ENCODE assay signal across 8 mouse cellular contexts in genomic region chr9:120492010-120492399, GRCm38 (mm10). TPM values are rescaled to one million over a fixed set of nuclear protein-coding genes. Genes with fewer than 3 reads are reported as not detected.
DNase-seq lines count a peak whose midpoint lies in the region; ATAC-seq and TF ChIP-seq lines count a peak whose summit lies in the region.

Gene Eif1b (plus strand): TSS chr9:120492232.

- TF ChIP-seq CTCF in liver, embryonic 14.5 days (IDR thresholded peaks at IDR 0.05; ENCODE audit: low read depth): 0 out of 2 replicates have a peak, but pooled peaks have one; percentile 1

- TF ChIP-seq EP300 in liver, embryonic 14.5 days (IDR thresholded peaks at IDR 0.05; ENCODE audit: low read depth): no peak

- H3K9me3 ChIP-seq in hindbrain, embryonic 15.5 days: no peaks in the 10 kb centered on the region
- H3K9me3 ChIP-seq in liver, embryonic 14.5 days (ENCODE audit: control insufficient read depth, low read length): no peaks in the 10 kb centered on the region
- H3K9me3 ChIP-seq in stomach, embryonic 14.5 days (ENCODE audit: control insufficient read depth, low read depth, low read length): no peaks in the 10 kb centered on the region

- peak within 1 kb of the TSS; percentile 99 for H3K9ac ChIP-seq in hindbrain, embryonic 15.5 days
- H3K9ac ChIP-seq in liver, embryonic 14.5 days (replicated peaks): peak within 1 kb of the TSS; percentile 87
- H3K9ac ChIP-seq in stomach, embryonic 14.5 days (replicated peaks; ENCODE audit: low read depth, low read length): peak within 1 kb of the TSS; percentile 95

- H3K36me3 ChIP-seq in hindbrain, embryonic 15.5 days: peaks cover 22% of the 10 kb centered on the region
- H3K36me3 ChIP-seq in liver, embryonic 14.5 days (replicated peaks; ENCODE audit: control insufficient read depth, insufficient read depth, low read depth): peaks cover 23% of the 10 kb centered on the region
- H3K36me3 ChIP-seq in stomach, embryonic 14.5 days (ENCODE audit: control insufficient read depth, insufficient read depth, low read length): peaks cover 21% of the 10 kb centered on the region

- H3K4me3 ChIP-seq in hindbrain, embryonic 15.5 days: peak within 1 kb of the TSS; percentile 98
- H3K4me3 ChIP-seq in liver, embryonic 14.5 days (ENCODE audit: insufficient read depth in 1 of 2, low read depth in 2 of 2, low read length in 2 of 2): peak within 1 kb of the TSS; percentile 77 to 81
- H3K4me3 ChIP-seq in stomach, embryonic 14.5 days (ENCODE audit: low read depth, low read length): peak within 1 kb of the TSS; percentile 96

- peak within 1 kb of the TSS; percentile 94 for H3K27ac ChIP-seq in hindbrain, embryonic 15.5 days (replicated peaks)
- peak within 1 kb of the TSS; percentile 56 for H3K27ac ChIP-seq in liver, embryonic 14.5 days
- peak within 1 kb of the TSS; percentile 83 for H3K27ac ChIP-seq in stomach, embryonic 14.5 days (ENCODE audit: low read length)

- H3K4me2 ChIP-seq in hindbrain, embryonic 15.5 days: peak within 1 kb of the TSS; percentile 71
- peak within 1 kb of the TSS; percentile 94 for H3K4me2 ChIP-seq in liver, embryonic 14.5 days (ENCODE audit: low read depth)
- peak within 1 kb of the TSS; percentile 71 for H3K4me2 ChIP-seq in stomach, embryonic 14.5 days (replicated peaks; ENCODE audit: low read depth, low read length)

- DNase-seq in layer of hippocampus, adult 8-10 months (ENCODE audit: low spot score in 2 of 2): no peak
- DNase-seq in layer of hippocampus, adult 9-11 months: no peak
- DNase-seq in adrenal gland, adult 8-10 months: no peak
- DNase-seq in gastrocnemius, adult 18-20 months (ENCODE audit: low spot score): peak; percentile 12
- DNase-seq in liver, embryonic 14.5 days (ENCODE audit: low read depth in 3 of 3, low spot score in 3 of 3): no peak
- no peak for DNase-seq in thymus, postnatal 4 days

- H3K4me1 ChIP-seq in hindbrain, embryonic 15.5 days (replicated peaks): peaks cover 12% of the 10 kb centered on the region
- peaks cover 6 to 10% of the 10 kb centered on the region in 2 experiments for H3K4me1 ChIP-seq in liver, embryonic 14.5 days (replicated peaks; ENCODE audit: control insufficient read depth in 2 of 2, insufficient read depth in 2 of 2, low read length in 1 of 2)
- peaks cover 9% of the 10 kb centered on the region; the same call in 1 of the 2 replicates for H3K4me1 ChIP-seq in stomach, embryonic 14.5 days (ENCODE audit: control insufficient read depth, insufficient read depth, low read length)

- 3% methylated on average over 19 of the region's 19 CpGs for WGBS in hindbrain, embryonic 15.5 days
- WGBS in liver, embryonic 14.5 days (ENCODE audit: insufficient replicate concordance): 5% methylated on average over 19 of the region's 19 CpGs
- 2% methylated on average over 18 of the region's 19 CpGs for WGBS in stomach, embryonic 14.5 days

- ATAC-seq in hindbrain, embryonic 15.5 days (ENCODE audit: low FRiP score, low read depth): peak; percentile 55
- peak; percentile 36; the same call in 1 of the 2 replicates for ATAC-seq in liver, embryonic 14.5 days (ENCODE audit: insufficient read depth)
- ATAC-seq in stomach, embryonic 14.5 days (ENCODE audit: insufficient number of reproducible peaks, insufficient read depth, low FRiP score, low read depth): peak; percentile 20; the same call in 1 of the 2 replicates

- H3K27me3 ChIP-seq in hindbrain, embryonic 15.5 days: no peaks in the 10 kb centered on the region
- H3K27me3 ChIP-seq in liver, embryonic 14.5 days (ENCODE audit: control insufficient read depth, insufficient read depth, low read length): no peaks in the 10 kb centered on the region
- H3K27me3 ChIP-seq in stomach, embryonic 14.5 days (ENCODE audit: control insufficient read depth, insufficient read depth, low read length): no peaks in the 10 kb centered on the region

RNA-seq across cellular contexts. Expression of gene Eif1b, which starts in this region (rescaled TPM):
- total RNA-seq in layer of hippocampus, adult 8-10 months (2022): 100 to 1,000 TPM; 173 to 207 (median 189) TPM
- 10 to 100 TPM; 53.1 to 71.1 (median 66.6) TPM for total RNA-seq in adrenal gland, adult 8-10 months (2022)
- 10 to 100 TPM; 39.4 to 42.9 TPM for total RNA-seq in gastrocnemius, adult 18-20 months (2021)
- 283 and 285 TPM in 2 replicates for polyA plus RNA-seq in hindbrain, embryonic 15.5 days (2015; fragmentation: Nextera tagmentation; extraction: Ambion mirVana)
- polyA plus RNA-seq in liver, embryonic 14.5 days (2012; rRNA removed): 20.8 and 30.6 TPM in 2 replicates
- polyA plus RNA-seq in liver, embryonic 14.5 days (2014; fragmentation: Nextera tagmentation; extraction: Ambion mirVana): 70.0 and 71.4 TPM in 2 replicates
- 178 and 187 TPM in 2 replicates for polyA plus RNA-seq in stomach, embryonic 14.5 days (2014; fragmentation: Nextera tagmentation; extraction: Ambion mirVana)
